Mouse (Mus musculus): ENCODE data around the gene Aqp5. TPM values are rescaled to one million over a fixed set of nuclear protein-coding genes. Genes with fewer than 3 reads are reported as not detected.

Aqp5 gene
- 10 to 100 TPM in 1 of 2 experiments, under 1 TPM in 1; 0.16 to 11.5 TPM for polyA plus RNA-seq (2017; shearing (Covaris generic))

GRCm38 (mm10) chr15:99590429-99591084 lies at the start of gene Aqp5:
Aqp5 (plus strand) TSS chr15:99590782.

GRCm38 (mm10) chr15:99578802-99579485 lies 11.6 kb upstream of the Aqp5 start, which contains the start of gene Aqp2:
Aqp2 (plus strand) TSS chr15:99579055.

GRCm38 (mm10) chr15:99600986-99601822 lies 10.6 kb downstream of the Aqp5 start, which contains the start of gene Aqp6:
Aqp6 (plus strand) TSS chr15:99601400.

Other genes starting within 250 kb of the Aqp5 start
- 10 to 100 TPM; 50.8 to 74.1 TPM for gene Fmnl3, start 220.3 kb upstream of the Aqp5 start, polyA plus RNA-seq (2017; shearing (Covaris generic))
- gene Tmbim6, start 197.9 kb upstream of the Aqp5 start, polyA plus RNA-seq (2017; shearing (Covaris generic)) = 100 to 1,000 TPM; 158 to 161 TPM
- 10 to 100 TPM in 1 of 2 experiments, 1 to 10 TPM in 1; 8.5 to 10.4 TPM for gene Nckap5l, start 133.0 kb upstream of the Aqp5 start, polyA plus RNA-seq (2017; shearing (Covaris generic))
- gene Bcdin3d, start 116.1 kb upstream of the Aqp5 start, polyA plus RNA-seq (2017; shearing (Covaris generic)) = 10 to 100 TPM; 22.9 to 25.2 TPM
- gene Faim2, start 62.6 kb upstream of the Aqp5 start, polyA plus RNA-seq (2017; shearing (Covaris generic)) = under 1 TPM; 0.17 to 0.23 TPM
- gene Aqp2, start 11.7 kb upstream of the Aqp5 start, polyA plus RNA-seq (2017; shearing (Covaris generic)) = under 1 TPM; 0.18 to 0.86 TPM
- under 1 TPM in 1 of 2 experiments, not detected in 1; 0.13 TPM for gene Aqp6, start 10.6 kb downstream of the Aqp5 start, polyA plus RNA-seq (2017; shearing (Covaris generic))
- gene Racgap1, start 60.9 kb downstream of the Aqp5 start, polyA plus RNA-seq (2017; shearing (Covaris generic)) = 10 to 100 TPM; 28.0 to 36.0 TPM
- 1 to 10 TPM; 1.1 to 3.2 TPM for gene Asic1, start 79.6 kb downstream of the Aqp5 start, polyA plus RNA-seq (2017; shearing (Covaris generic))
- 10 to 100 TPM; 24.6 to 34.1 TPM for gene Smarcd1, start 111.3 kb downstream of the Aqp5 start, polyA plus RNA-seq (2017; shearing (Covaris generic))
- not detected for gene Gm17349, start 114.7 kb downstream of the Aqp5 start, polyA plus RNA-seq (2017; shearing (Covaris generic))
- under 1 TPM in 1 of 2 experiments, not detected in 1; 0.94 TPM for gene Gpd1, start 126.7 kb downstream of the Aqp5 start, polyA plus RNA-seq (2017; shearing (Covaris generic))
- gene Cox14, start 134.8 kb downstream of the Aqp5 start, polyA plus RNA-seq (2017; shearing (Covaris generic)) = 100 to 1,000 TPM; 140 to 162 TPM
- 10 to 100 TPM; 76.5 to 81.1 TPM for gene Cers5, start 182.1 kb downstream of the Aqp5 start, polyA plus RNA-seq (2017; shearing (Covaris generic))